Comparison of ENCODE assay signal across 21 mouse cellular contexts in the genomic region with DNA sequence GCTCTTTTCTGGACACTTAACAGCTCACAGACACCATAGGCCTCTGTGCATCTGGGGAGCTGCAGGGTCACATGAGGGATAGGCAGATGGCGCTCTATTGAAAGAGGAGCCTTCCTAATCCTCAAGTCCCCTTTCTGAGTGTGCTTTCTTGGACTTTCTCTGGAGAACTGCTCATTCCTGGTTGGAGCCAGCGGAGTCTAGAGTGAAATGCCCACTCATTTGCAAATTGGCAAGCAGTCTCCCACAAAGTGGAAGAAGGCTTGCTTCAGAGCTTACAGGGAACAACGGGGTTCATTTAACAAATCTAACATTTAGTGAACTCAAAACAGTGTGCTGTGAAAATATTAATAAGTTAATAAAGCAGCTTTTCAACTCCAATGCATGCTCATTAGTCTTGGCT. TPM values are rescaled to one million over a fixed set of nuclear protein-coding genes. Genes with fewer than 3 reads are reported as not detected.
"Had no signal": no experiment of that assay in that cellular context is flagged by ENCODE, and none has a peak within 500 bp of the region (broad histone marks: within the 10 kb centered on the region; RNA-seq: fewer than 3 reads in every experiment).

No protein-coding gene starts in this region.

- H3K9me3 ChIP-seq: limb, embryonic 10.5 days; liver, embryonic 15.5 days; neural tube, embryonic 12.5 days had no signal

- DNase-seq: kidney, adult 8-10 months; kidney, postnatal 25 days; lung, adult 2 months; lung, postnatal 36 days; midbrain, embryonic 14.5 days; retina, postnatal 1 day; spleen, adult 18-20 months; thymus, adult 18-20 months; thymus, postnatal 14 days had no signal

- H3K4me2 ChIP-seq: liver, embryonic 11.5 days; liver, embryonic 15.5 days; neural tube, embryonic 12.5 days had no signal

- H3K27ac ChIP-seq: limb, embryonic 10.5 days; liver, embryonic 15.5 days; neural tube, embryonic 12.5 days had no signal

- H3K9ac ChIP-seq: liver, embryonic 15.5 days; neural tube, embryonic 12.5 days had no signal

- H3K27me3 ChIP-seq: liver, embryonic 15.5 days; neural tube, embryonic 12.5 days had no signal

- H3K4me3 ChIP-seq: limb, embryonic 10.5 days; liver, embryonic 15.5 days; neural tube, embryonic 12.5 days had no signal

- H3K4me1 ChIP-seq: limb, embryonic 10.5 days; liver, embryonic 15.5 days; neural tube, embryonic 12.5 days had no signal

- H3K36me3 ChIP-seq: limb, embryonic 10.5 days; liver, embryonic 15.5 days; neural tube, embryonic 12.5 days had no signal

- ATAC-seq: inflammation-experienced regulatory T-cells, adult 6 months; intestine, postnatal 0 days; lung, postnatal 0 days had no signal

RNA-seq across cellular contexts. Expression of a gene that starts 3.4 kb away (rescaled TPM):
- total RNA-seq: megakaryocyte progenitor cell, adult 5-6 weeks; monocyte, adult 5-6 weeks; neutrophil, adult 5-6 weeks had no signal
- polyA plus RNA-seq: inflammation-experienced regulatory T-cells, adult 6 months; intestine, postnatal 0 days; kidney, embryonic 16.5 days; limb, embryonic 10.5 days; limb, embryonic 14.5 days; liver, embryonic 11.5 days; neural tube, embryonic 12.5 days had no signal
